Mouse (Mus musculus) cortical plate, adult 2 months (tissue): Measurements from ENCODE around the gene Ifitm10.

Experiments
- CTCF ChIP-seq: fragments of 200-500 bp; IDR thresholded peaks from 2 replicates; pipeline ENCODE4 v1.5.1; 2011; ENCODE audit warnings: mild to moderate bottlenecking, control low read depth, low read length; ENCODE audit not compliant: insufficient read depth; ENCODE audit errors: extremely low read depth
- POLR2A ChIP-seq: fragments of 200-500 bp; IDR thresholded peaks from 2 replicates; pipeline ENCODE4 v1.6.1; 2011; ENCODE audit warnings: mild to moderate bottlenecking, low read length, control low read depth; ENCODE audit not compliant: insufficient read depth; ENCODE audit errors: extremely low read depth

DNA sequence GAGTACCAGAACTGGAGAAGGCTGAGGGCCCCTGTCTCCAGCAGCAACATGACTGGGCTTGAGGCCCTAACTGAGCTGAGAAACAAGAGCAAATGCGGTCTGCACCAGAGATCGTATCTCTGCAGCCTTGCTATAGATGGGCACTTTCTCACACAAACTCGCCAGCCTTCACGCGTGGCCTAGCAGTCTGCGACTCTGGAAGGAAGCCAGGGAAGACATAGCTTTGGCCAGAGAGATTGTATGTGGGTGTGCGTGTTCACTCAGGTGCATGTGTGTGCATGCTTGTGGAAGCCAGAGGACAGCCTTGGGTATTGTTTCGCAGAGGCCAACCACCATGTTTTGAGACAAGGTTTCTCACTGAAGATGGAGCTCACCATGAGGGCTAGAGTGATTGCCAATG lies 35.1 kb upstream of the Ifitm10 start:
- TF ChIP-seq CTCF = no peak
- no peak for TF ChIP-seq POLR2A
